In the genomic region with DNA sequence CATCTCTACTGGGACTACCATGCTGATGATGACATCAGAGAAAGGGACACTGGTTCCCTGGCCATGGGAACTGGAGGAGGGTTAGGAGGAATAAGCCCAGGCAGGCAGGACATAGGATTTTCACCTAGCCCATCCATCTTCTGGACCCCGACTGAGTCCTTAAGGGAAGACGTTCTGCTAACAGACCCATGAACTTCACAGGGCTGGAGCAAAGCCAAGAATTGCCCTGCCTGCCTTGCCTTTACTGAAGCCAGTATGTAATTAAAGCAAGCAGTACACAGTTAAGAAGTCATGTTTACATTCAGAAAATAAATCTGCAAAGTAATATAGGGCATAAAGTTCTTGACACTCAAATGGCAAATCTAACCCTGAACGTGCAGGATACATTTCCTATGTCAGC, we compare ENCODE assay signal across 19 mouse cellular contexts.
A peak's percentile ranks its signal among the peaks of the same experiment; 100 is the strongest.
DNase-seq lines count a peak whose midpoint lies in the region; ATAC-seq and TF ChIP-seq lines count a peak whose summit lies in the region.
"Had no signal": no experiment of that assay in that cellular context is flagged by ENCODE, and none has a peak within 500 bp of the region (broad histone marks: within the 10 kb centered on the region; RNA-seq: fewer than 3 reads in every experiment).

No protein-coding gene starts in this region.

- intact Hi-C loops in heart, postnatal 10 days (cut with DNase I) = no loop called here

- H3K9me3 ChIP-seq in heart, embryonic 13.5 days = no peaks in the 10 kb centered on the region
- no peaks in the 10 kb centered on the region for H3K9me3 ChIP-seq in hindbrain, postnatal 0 days (ENCODE audit: low read length)
- H3K9me3 ChIP-seq in hindbrain, embryonic 16.5 days (ENCODE audit: control insufficient read depth, low read length) = no peaks in the 10 kb centered on the region
- no peaks in the 10 kb centered on the region for H3K9me3 ChIP-seq in megakaryocyte, embryonic 14.5 days
- H3K9me3 ChIP-seq: forebrain, embryonic 13.5 days; limb, embryonic 15.5 days; midbrain, embryonic 10.5 days had no signal

- no peak for TF ChIP-seq CTCF in hindbrain, postnatal 0 days (IDR thresholded peaks at IDR 0.05; ENCODE audit: low read depth)

- H3K9ac ChIP-seq in heart, embryonic 13.5 days = no peak overlapping the region
- no peak overlapping the region for H3K9ac ChIP-seq in hindbrain, postnatal 0 days (replicated peaks; ENCODE audit: low read length)
- no peak overlapping the region for H3K9ac ChIP-seq in hindbrain, embryonic 16.5 days (ENCODE audit: low read depth, low read length)
- H3K9ac ChIP-seq: forebrain, embryonic 13.5 days; limb, embryonic 15.5 days; liver, embryonic 14.5 days had no signal

- DNase-seq in heart, postnatal 10 days = no peak
- DNase-seq in hindbrain, postnatal 0 days (ENCODE audit: low spot score) = no peak
- DNase-seq in left cerebral cortex, adult 11 months (ENCODE audit: low spot score) = no peak
- DNase-seq: adrenal gland, postnatal 25 days; cerebellum, adult 9-10 months; kidney, adult 11 months; layer of hippocampus, adult 9-11 months; left cerebral cortex, postnatal 4 days; lung, postnatal 4 days had no signal

- peaks cover 30% of the 10 kb centered on the region for H3K36me3 ChIP-seq in heart, embryonic 13.5 days
- H3K36me3 ChIP-seq in hindbrain, postnatal 0 days (ENCODE audit: insufficient read depth, low read length) = peaks cover 7% of the 10 kb centered on the region; the same call in 1 of the 2 replicates
- H3K36me3 ChIP-seq in hindbrain, embryonic 16.5 days (ENCODE audit: control insufficient read depth, insufficient read depth, low read length) = no peaks in the 10 kb centered on the region
- peaks cover 47% of the 10 kb centered on the region for H3K36me3 ChIP-seq in megakaryocyte, embryonic 14.5 days (replicated peaks; ENCODE audit: low read length)
- H3K36me3 ChIP-seq: midbrain, embryonic 10.5 days had no signal

- peaks cover 80% of the 10 kb centered on the region for H3K4me1 ChIP-seq in heart, embryonic 13.5 days
- peaks cover 5% of the 10 kb centered on the region; the same call in 1 of the 2 replicates for H3K4me1 ChIP-seq in hindbrain, postnatal 0 days (ENCODE audit: insufficient read depth, low read length)
- no peaks in the 10 kb centered on the region; the same call in none of the 2 replicates for H3K4me1 ChIP-seq in hindbrain, embryonic 16.5 days (ENCODE audit: control insufficient read depth, insufficient read depth, low read depth, low read length)
- H3K4me1 ChIP-seq in megakaryocyte, embryonic 14.5 days = peaks cover 62% of the 10 kb centered on the region
- H3K4me1 ChIP-seq: forebrain, embryonic 13.5 days had no signal

- no peak for ATAC-seq in heart, embryonic 13.5 days (ENCODE audit: extremely low read depth, insufficient number of reproducible peaks, low FRiP score, low TSS enrichment)
- no peak for ATAC-seq in hindbrain, postnatal 0 days
- no peak for ATAC-seq in hindbrain, embryonic 16.5 days
- no peak for ATAC-seq in megakaryocyte, adult 5-6 weeks (ENCODE audit: poor library complexity, severe bottlenecking)
- ATAC-seq: forebrain, embryonic 13.5 days; midbrain, embryonic 16.5 days had no signal

- H3K4me3 ChIP-seq in heart, embryonic 13.5 days = no peak overlapping the region
- no peak overlapping the region for H3K4me3 ChIP-seq in hindbrain, postnatal 0 days (ENCODE audit: low read length)
- no peak overlapping the region for H3K4me3 ChIP-seq in hindbrain, embryonic 16.5 days (ENCODE audit: low read length)
- H3K4me3 ChIP-seq in megakaryocyte, embryonic 14.5 days (replicated peaks) = peak overlapping the region; percentile 10
- H3K4me3 ChIP-seq: forebrain, embryonic 13.5 days; limb, embryonic 15.5 days; midbrain, embryonic 10.5 days; myocyte had no signal

- H3K4me2 ChIP-seq in heart, embryonic 13.5 days = no peak overlapping the region
- H3K4me2 ChIP-seq in hindbrain, postnatal 0 days (ENCODE audit: low read depth, low read length) = no peak overlapping the region
- H3K4me2 ChIP-seq in hindbrain, embryonic 16.5 days (ENCODE audit: low read length) = no peak overlapping the region
- H3K4me2 ChIP-seq: forebrain, embryonic 13.5 days; limb, embryonic 15.5 days had no signal

- H3K27me3 ChIP-seq in heart, embryonic 13.5 days (replicated peaks) = no peaks in the 10 kb centered on the region
- no peaks in the 10 kb centered on the region for H3K27me3 ChIP-seq in hindbrain, postnatal 0 days (ENCODE audit: insufficient read depth, low read length)
- no peaks in the 10 kb centered on the region for H3K27me3 ChIP-seq in hindbrain, embryonic 16.5 days (replicated peaks; ENCODE audit: control insufficient read depth, insufficient read depth, low read length)
- no peaks in the 10 kb centered on the region for H3K27me3 ChIP-seq in megakaryocyte, embryonic 14.5 days (replicated peaks)
- H3K27me3 ChIP-seq: forebrain, embryonic 13.5 days; limb, embryonic 15.5 days had no signal

- WGBS in heart, embryonic 13.5 days = 23% methylated on average over 3 of the region's 3 CpGs
- 37% methylated on average over 3 of the region's 3 CpGs for WGBS in hindbrain, postnatal 0 days
- WGBS in hindbrain, embryonic 16.5 days = 49% methylated on average over 3 of the region's 3 CpGs

- H3K27ac ChIP-seq in heart, embryonic 13.5 days (replicated peaks) = peak overlapping the region; percentile 56
- peak overlapping the region; percentile 26; the same call in 1 of the 2 replicates for H3K27ac ChIP-seq in hindbrain, postnatal 0 days
- no peak overlapping the region for H3K27ac ChIP-seq in hindbrain, embryonic 16.5 days (ENCODE audit: low read depth, low read length)
- H3K27ac ChIP-seq: forebrain, embryonic 13.5 days; limb, embryonic 15.5 days; liver, embryonic 14.5 days; midbrain, embryonic 10.5 days had no signal
